Mouse (Mus musculus): ENCODE measurements at regions not wholly inside any gene's neighbourhood (a gene's known extent, or its start where the extent isn't known, plus 50 kb on each side); places are given as distances from the start of the nearest gene placed in this dataset.

GRCm38 (mm10) chr1:76283322-76283721 lies 737.3 kb downstream of the Slc4a3 start:
- 25% methylated on average over 3 of the region's 3 CpGs for WGBS

GRCm38 (mm10) chr1:76322943-76323559 lies 777.0 kb downstream of the Slc4a3 start:
- no peaks in the 10 kb centered on the region for H3K36me3 ChIP-seq
- H3K9me3 ChIP-seq: no peaks in the 10 kb centered on the region
- H3K9ac ChIP-seq: no peak overlapping the region
- no peak overlapping the region for H3K4me2 ChIP-seq
- peaks cover 7% of the 10 kb centered on the region; the same call in 1 of the 2 replicates for H3K4me1 ChIP-seq
- H3K4me3 ChIP-seq: no peak overlapping the region
- H3K27ac ChIP-seq: peak overlapping the region; percentile 50; the same call in 1 of the 2 replicates
- ATAC-seq (ENCODE audit: insufficient number of reproducible peaks, low FRiP score, low TSS enrichment, low read depth): no peak
- 38% methylated on average over 4 of the region's 4 CpGs for WGBS
- no peaks in the 10 kb centered on the region for H3K27me3 ChIP-seq

More at GRCm38 (mm10) chr1:76283322-76283721, 737.3 kb downstream of the Slc4a3 start:
- no peaks in the 10 kb centered on the region for H3K27me3 ChIP-seq
- no peaks in the 10 kb centered on the region for H3K36me3 ChIP-seq
- H3K9ac ChIP-seq: no peak overlapping the region
- H3K4me3 ChIP-seq: no peak overlapping the region
- no peak overlapping the region for H3K27ac ChIP-seq
- H3K4me1 ChIP-seq: peaks cover 6% of the 10 kb centered on the region; the same call in 1 of the 2 replicates
- H3K9me3 ChIP-seq: no peaks in the 10 kb centered on the region
- peak; percentile 24; the same call in 1 of the 2 replicates for ATAC-seq (ENCODE audit: insufficient number of reproducible peaks, low FRiP score, low TSS enrichment, low read depth)
- H3K4me2 ChIP-seq: no peak overlapping the region

DNA sequence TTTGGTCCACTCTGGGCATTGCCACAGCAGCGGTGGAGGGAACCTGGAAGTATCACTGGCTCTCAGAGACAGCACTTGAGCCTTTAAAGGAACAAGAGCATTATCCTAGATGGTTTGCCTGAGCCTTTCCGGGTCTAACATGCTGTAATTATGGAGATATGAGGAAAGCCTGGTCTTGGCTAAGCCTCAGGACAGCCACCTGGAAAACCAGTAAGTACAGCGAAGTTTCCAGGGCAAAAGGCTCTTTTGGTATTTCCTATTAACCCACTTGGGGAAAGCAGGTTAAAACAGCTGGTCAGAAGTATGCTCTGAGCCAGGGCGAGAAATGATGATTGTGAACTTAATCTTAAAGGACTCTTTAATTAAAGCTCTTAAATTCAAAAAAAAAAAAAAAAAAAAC lies 777.5 kb downstream of the Slc4a3 start:
- Histone ChIP-seq H3K27me3 (no peaks in the 10 kb centered on the region), H3K4me3 (no peak overlapping the region), H3K4me2 (no peak overlapping the region), H3K36me3 (no peaks in the 10 kb centered on the region), H3K27ac (no peak overlapping the region), H3K9ac (no peak overlapping the region), H3K4me1 (peaks cover 7% of the 10 kb centered on the region; the same call in 1 of the 2 replicates), H3K9me3 (no peaks in the 10 kb centered on the region)
- ATAC-seq (ENCODE audit: insufficient number of reproducible peaks, low FRiP score, low TSS enrichment, low read depth): no peak
- 28% methylated on average over 4 of the region's 4 CpGs for WGBS

DNA sequence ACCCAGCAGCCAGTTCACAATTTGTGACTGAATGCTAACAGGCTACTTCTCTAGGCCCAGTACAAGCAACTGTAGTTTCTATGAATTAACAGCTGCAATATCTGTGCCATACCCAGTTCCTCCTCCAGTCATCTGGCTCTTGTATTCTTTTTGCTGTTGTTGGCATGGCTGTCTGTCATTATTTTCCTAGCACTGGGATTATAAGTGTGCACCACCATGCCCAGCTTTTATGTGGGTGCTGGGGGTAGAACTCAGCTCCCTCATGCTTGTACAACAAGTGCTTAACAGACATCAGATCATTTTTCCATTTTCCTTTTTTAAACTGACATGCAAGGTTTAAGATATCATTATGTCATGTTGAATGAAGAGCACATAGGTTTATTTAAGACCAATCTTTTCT lies 789.9 kb downstream of the Slc4a3 start:
- Histone ChIP-seq H3K4me2 (no peak overlapping the region), H3K9me3 (no peaks in the 10 kb centered on the region), H3K9ac (no peak overlapping the region), H3K4me3 (no peak overlapping the region), H3K27me3 (no peaks in the 10 kb centered on the region), H3K4me1 (no peaks in the 10 kb centered on the region), H3K36me3 (no peaks in the 10 kb centered on the region), H3K27ac (no peak overlapping the region)
- ATAC-seq (ENCODE audit: insufficient number of reproducible peaks, low FRiP score, low TSS enrichment, low read depth): no peak

DNA sequence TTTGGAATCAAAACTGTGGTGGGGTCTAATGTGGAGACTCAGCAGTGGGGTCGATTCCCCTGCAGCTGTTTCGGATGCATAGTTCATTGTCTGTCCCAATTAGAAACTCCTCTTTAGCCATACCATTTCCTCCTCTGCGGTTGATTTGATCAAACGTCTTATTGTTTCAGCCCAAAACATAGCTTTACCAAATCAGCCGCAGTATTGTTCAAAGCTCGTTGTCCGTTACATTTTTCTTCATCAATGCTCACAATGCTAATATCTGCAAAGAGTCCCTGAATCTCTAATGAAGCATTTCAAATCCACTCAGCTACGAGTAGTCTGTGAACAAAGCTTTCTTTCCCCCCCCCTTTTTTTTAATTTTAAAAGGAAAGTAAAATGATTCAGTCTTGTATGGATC lies 816.0 kb downstream of the Slc4a3 start:
- 65% methylated on average over 8 of the region's 8 CpGs for WGBS

DNA sequence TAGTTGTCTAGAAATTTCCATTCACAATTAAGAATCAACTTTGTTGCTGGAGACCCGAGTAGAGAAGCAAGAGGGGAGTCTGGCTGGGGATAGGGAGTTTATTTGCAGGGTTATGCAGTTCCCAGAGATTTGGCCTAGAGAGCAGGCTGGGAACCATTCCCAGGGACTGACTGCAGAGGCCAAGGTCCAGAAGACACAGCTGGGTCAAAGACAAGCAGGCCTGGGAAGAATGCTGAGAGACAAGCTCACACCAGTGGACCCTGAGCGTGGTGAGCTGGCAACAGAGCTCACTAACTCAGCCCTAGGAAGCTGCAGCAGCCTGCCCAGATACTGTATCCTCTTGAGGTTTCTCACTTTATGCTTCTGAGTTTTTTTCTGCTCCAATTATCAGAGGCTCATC lies 827.9 kb downstream of the Slc4a3 start:
- H3K9ac ChIP-seq: no peak overlapping the region
- WGBS: 62% methylated on average over 2 of the region's 2 CpGs
- no peaks in the 10 kb centered on the region for H3K36me3 ChIP-seq
- no peaks in the 10 kb centered on the region for H3K27me3 ChIP-seq
- H3K4me3 ChIP-seq: no peak overlapping the region
- H3K27ac ChIP-seq: no peak overlapping the region
- no peaks in the 10 kb centered on the region for H3K4me1 ChIP-seq
- H3K4me2 ChIP-seq: no peak overlapping the region
- no peaks in the 10 kb centered on the region for H3K9me3 ChIP-seq
- no peak for ATAC-seq (ENCODE audit: insufficient number of reproducible peaks, low FRiP score, low TSS enrichment, low read depth)

More for the DNA sequence above, 816.0 kb downstream of the Slc4a3 start:
- no peak overlapping the region for H3K27ac ChIP-seq
- no peaks in the 10 kb centered on the region for H3K9me3 ChIP-seq
- H3K27me3 ChIP-seq: no peaks in the 10 kb centered on the region
- no peaks in the 10 kb centered on the region for H3K36me3 ChIP-seq
- ATAC-seq (ENCODE audit: insufficient number of reproducible peaks, low FRiP score, low TSS enrichment, low read depth): no peak
- no peak overlapping the region for H3K4me2 ChIP-seq
- no peak overlapping the region for H3K9ac ChIP-seq
- H3K4me3 ChIP-seq: no peak overlapping the region
- H3K4me1 ChIP-seq: no peaks in the 10 kb centered on the region

DNA sequence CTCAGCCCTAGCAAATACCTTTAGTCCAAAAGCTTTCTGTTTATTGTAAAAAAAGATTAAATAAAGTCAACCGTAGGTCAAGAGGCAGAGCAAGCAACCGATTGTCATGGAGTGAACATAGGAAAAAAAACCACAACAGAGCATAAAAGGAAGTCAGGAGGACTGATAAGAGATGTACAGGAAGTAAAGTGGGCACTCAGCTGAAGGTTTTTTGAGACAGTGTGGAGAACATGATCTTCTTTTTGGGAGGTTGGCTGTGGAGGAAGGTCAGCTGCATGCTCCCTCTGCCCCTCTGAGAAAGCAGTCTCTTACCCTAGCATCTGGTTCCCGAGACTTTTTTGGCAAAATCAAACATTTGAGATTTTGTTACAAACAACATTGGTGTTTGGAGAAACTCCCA lies 832.1 kb downstream of the Slc4a3 start:
- Histone ChIP-seq H3K4me3 (no peak overlapping the region), H3K27ac (no peak overlapping the region), H3K9ac (no peak overlapping the region), H3K4me1 (no peaks in the 10 kb centered on the region), H3K27me3 (no peaks in the 10 kb centered on the region), H3K36me3 (no peaks in the 10 kb centered on the region), H3K4me2 (no peak overlapping the region), H3K9me3 (no peaks in the 10 kb centered on the region)
- 76% methylated on average over 3 of the region's 3 CpGs for WGBS
- ATAC-seq (ENCODE audit: insufficient number of reproducible peaks, low FRiP score, low TSS enrichment, low read depth): no peak

DNA sequence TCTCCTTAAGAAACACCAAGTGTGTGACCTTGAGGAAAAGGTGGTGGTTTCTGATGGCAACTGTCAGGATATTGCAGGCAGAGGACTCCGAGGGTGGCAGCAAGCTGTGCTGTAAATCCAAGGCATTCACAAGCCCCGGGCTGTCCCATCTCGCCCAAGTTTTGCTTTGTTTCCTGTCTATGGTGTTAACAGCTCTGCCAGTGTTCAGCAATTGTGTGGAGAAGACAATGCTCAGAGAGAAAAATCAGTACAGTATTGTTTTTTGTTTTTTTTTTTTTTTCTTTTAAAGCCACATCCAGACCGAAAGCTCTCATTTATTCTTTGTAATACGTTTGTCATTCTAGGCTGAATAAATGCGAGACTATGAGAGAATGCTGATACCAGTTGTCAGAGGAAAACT lies 846.5 kb downstream of the Slc4a3 start:
- H3K9ac ChIP-seq: no peak overlapping the region
- H3K9me3 ChIP-seq: no peaks in the 10 kb centered on the region
- 65% methylated on average over 6 of the region's 6 CpGs for WGBS
- ATAC-seq (ENCODE audit: insufficient number of reproducible peaks, low FRiP score, low TSS enrichment, low read depth): no peak
- H3K27me3 ChIP-seq: no peaks in the 10 kb centered on the region
- H3K4me1 ChIP-seq: no peaks in the 10 kb centered on the region
- no peaks in the 10 kb centered on the region for H3K36me3 ChIP-seq
- no peak overlapping the region for H3K4me2 ChIP-seq
- no peak overlapping the region for H3K27ac ChIP-seq
- H3K4me3 ChIP-seq: no peak overlapping the region

- no peak overlapping the region for H3K4me3 ChIP-seq
Observed at GRCm38 (mm10) chr1:76394038-76394437, 848.0 kb downstream of the Slc4a3 start.

GRCm38 (mm10) chr1:76402854-76403253 lies 856.8 kb downstream of the Slc4a3 start:
- ATAC-seq (ENCODE audit: insufficient number of reproducible peaks, low FRiP score, low TSS enrichment, low read depth): no peak
- Histone ChIP-seq H3K9me3 (no peaks in the 10 kb centered on the region), H3K4me2 (no peak overlapping the region), H3K27ac (no peak overlapping the region), H3K4me1 (no peaks in the 10 kb centered on the region), H3K36me3 (no peaks in the 10 kb centered on the region), H3K4me3 (no peak overlapping the region), H3K9ac (no peak overlapping the region), H3K27me3 (no peaks in the 10 kb centered on the region)
- 67% methylated on average over 2 of the region's 2 CpGs for WGBS

More at GRCm38 (mm10) chr1:76394038-76394437, 848.0 kb downstream of the Slc4a3 start:
- H3K36me3 ChIP-seq: no peaks in the 10 kb centered on the region
- no peak overlapping the region for H3K9ac ChIP-seq
- H3K27me3 ChIP-seq: no peaks in the 10 kb centered on the region
- no peak overlapping the region for H3K4me2 ChIP-seq
- H3K27ac ChIP-seq: no peak overlapping the region
- H3K4me1 ChIP-seq: no peaks in the 10 kb centered on the region
- 78% methylated on average over 8 of the region's 8 CpGs for WGBS
- ATAC-seq (ENCODE audit: insufficient number of reproducible peaks, low FRiP score, low TSS enrichment, low read depth): no peak
- H3K9me3 ChIP-seq: no peaks in the 10 kb centered on the region

DNA sequence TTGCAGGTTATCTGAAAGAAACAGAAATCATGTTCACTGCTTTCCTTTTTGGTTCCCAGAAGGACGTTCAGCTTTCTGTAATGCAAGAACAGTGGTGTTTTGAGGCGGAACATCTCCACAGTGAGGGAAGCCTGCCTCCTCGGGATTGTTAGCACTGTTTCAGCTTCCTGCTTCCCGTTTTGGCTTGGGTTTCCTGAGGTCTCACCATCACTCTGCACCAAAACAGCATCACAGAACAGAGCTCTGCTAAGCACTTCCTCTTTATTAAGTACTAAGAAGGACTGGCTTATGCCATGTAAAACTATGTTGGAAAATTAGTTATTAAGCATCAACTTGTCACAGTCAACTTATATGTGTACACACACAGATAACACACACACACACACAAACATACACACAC lies 857.9 kb downstream of the Slc4a3 start:
- Histone ChIP-seq H3K9me3 (no peaks in the 10 kb centered on the region), H3K36me3 (no peaks in the 10 kb centered on the region), H3K4me2 (no peak overlapping the region), H3K4me1 (no peaks in the 10 kb centered on the region), H3K9ac (no peak overlapping the region), H3K4me3 (no peak overlapping the region), H3K27me3 (no peaks in the 10 kb centered on the region), H3K27ac (no peak overlapping the region)
- no peak for ATAC-seq (ENCODE audit: insufficient number of reproducible peaks, low FRiP score, low TSS enrichment, low read depth)
- WGBS: 72% methylated on average over 4 of the region's 4 CpGs

DNA sequence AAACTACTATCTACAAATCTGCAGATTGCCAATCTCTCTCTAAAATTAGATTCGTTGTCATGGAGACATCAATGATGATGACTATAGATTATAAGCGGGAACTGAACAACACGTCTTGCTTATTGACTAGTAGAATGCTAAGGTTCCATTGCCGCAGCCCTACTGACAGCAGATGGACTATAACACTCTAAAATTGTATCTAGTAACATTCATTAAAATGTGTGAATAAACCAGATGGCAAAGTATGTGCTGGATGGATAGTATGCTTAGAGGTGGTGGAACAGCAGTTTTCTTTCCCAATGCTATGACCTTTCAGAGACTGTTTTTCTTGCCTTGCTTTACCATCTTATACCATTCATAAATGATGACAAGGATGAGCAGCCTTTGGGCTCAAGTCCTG lies 864.7 kb downstream of the Slc4a3 start:
- H3K9ac ChIP-seq: no peak overlapping the region
- no peaks in the 10 kb centered on the region for H3K9me3 ChIP-seq
- H3K4me2 ChIP-seq: no peak overlapping the region
- H3K4me1 ChIP-seq: no peaks in the 10 kb centered on the region
- H3K4me3 ChIP-seq: no peak overlapping the region
- no peak for ATAC-seq (ENCODE audit: insufficient number of reproducible peaks, low FRiP score, low TSS enrichment, low read depth)
- H3K27ac ChIP-seq: no peak overlapping the region
- 91% methylated on average over 4 of the region's 4 CpGs for WGBS
- H3K27me3 ChIP-seq: no peaks in the 10 kb centered on the region
- H3K36me3 ChIP-seq: no peaks in the 10 kb centered on the region

DNA sequence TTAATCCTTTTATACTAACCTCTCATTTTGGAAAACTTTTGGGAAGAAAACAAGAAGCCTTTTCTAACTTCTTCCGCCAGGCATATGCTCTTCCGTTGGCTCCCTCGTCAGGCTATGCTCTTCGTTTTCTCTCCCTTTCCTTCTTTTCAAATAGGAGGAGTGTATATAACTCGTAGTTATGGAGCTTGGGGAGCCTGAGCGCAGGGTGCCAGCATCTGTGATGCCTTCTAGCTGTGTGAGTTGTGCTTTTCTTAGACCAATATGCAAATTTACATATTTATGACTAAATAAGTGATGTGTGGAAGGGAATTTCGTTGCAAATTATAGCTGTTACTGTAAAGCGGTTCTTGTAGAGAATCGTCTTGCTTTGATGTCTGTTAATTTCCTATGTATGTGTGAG lies 874.5 kb downstream of the Slc4a3 start:
- H3K27ac ChIP-seq: no peak overlapping the region
- H3K9ac ChIP-seq: no peak overlapping the region
- no peaks in the 10 kb centered on the region for H3K9me3 ChIP-seq
- no peaks in the 10 kb centered on the region for H3K27me3 ChIP-seq
- H3K4me1 ChIP-seq: no peaks in the 10 kb centered on the region
- 84% methylated on average over 9 of the region's 9 CpGs for WGBS
- H3K4me3 ChIP-seq: no peak overlapping the region
- H3K36me3 ChIP-seq: no peaks in the 10 kb centered on the region
- no peak for ATAC-seq (ENCODE audit: insufficient number of reproducible peaks, low FRiP score, low TSS enrichment, low read depth)
- H3K4me2 ChIP-seq: no peak overlapping the region

Measured in limb, embryonic 15.5 days (tissue).